Mouse (Mus musculus) lung, embryonic 16.5 days (tissue): Measurements from ENCODE around the gene Ssh3. TPM values are rescaled to one million over a fixed set of nuclear protein-coding genes. Genes with fewer than 3 reads are reported as not detected.

Source experiments
- ATAC-seq: fragments of 200-750 bp; cut with Nextera tagmentation; 2 replicates; pipeline ENCODE4 v1.8.0; 2017; ENCODE audit warnings: low read depth, mild to moderate bottlenecking, moderate library complexity
- H3K27ac ChIP-seq: fragments of 300-500 bp; sonication (generic); 2 replicates; pipeline ENCODE4 v1.5.1; 2014; ENCODE audit warnings: mild to moderate bottlenecking, control low read depth, low read length
- H3K27me3 ChIP-seq: fragments of 300-500 bp; sonication (generic); 2 replicates; pipeline ENCODE4 v1.6.1; 2014; ENCODE audit warnings: low read depth, low read length, mixed read lengths; ENCODE audit not compliant: control insufficient read depth, insufficient read depth
- H3K36me3 ChIP-seq: fragments of 300-500 bp; sonication (generic); 2 replicates; pipeline ENCODE4 v1.6.1; 2014; ENCODE audit warnings: low read length; ENCODE audit not compliant: control insufficient read depth, insufficient read depth
- H3K4me1 ChIP-seq: fragments of 300-500 bp; sonication (generic); replicated peaks from 2 replicates; pipeline ENCODE4 v1.6.1; 2014; ENCODE audit warnings: low read length, mixed read lengths; ENCODE audit not compliant: control insufficient read depth, insufficient read depth
- H3K4me2 ChIP-seq: fragments of 300-500 bp; sonication (generic); 2 replicates; pipeline ENCODE4 v1.6.1; 2014; ENCODE audit warnings: low read depth, low read length, control low read depth
- H3K4me3 ChIP-seq: fragments of 300-500 bp; sonication (generic); 2 replicates; pipeline ENCODE4 v1.5.1; 2014; ENCODE audit warnings: mild to moderate bottlenecking, low read length, control low read depth
- H3K9ac ChIP-seq: fragments of 300-500 bp; sonication (generic); 2 replicates; pipeline ENCODE4 v1.6.1; 2014; ENCODE audit warnings: low read length, control low read depth
- H3K9me3 ChIP-seq: fragments of 300-500 bp; sonication (generic); 2 replicates; pipeline ENCODE4 v1.6.1; 2016; ENCODE audit warnings: low read length; ENCODE audit not compliant: control insufficient read depth
- WGBS: fragments of 180-500 bp; shearing (Covaris S2); extraction: QIAGEN DNeasy Blood & Tissue Kit; methylation state at CpG from one replicate; pipeline ENCODE4 v1.1.7; 2014; 5-methylcytosine and 5-hydroxymethylcytosine counted together
- polyA plus RNA-seq: library from polyadenylated mRNA; unstranded; fragments of >200 nt; fragmentation: Nextera tagmentation; extraction: Ambion mirVana; gene quantifications from 2 replicates; pipeline ENCODE4 v1.2.1, GENCODE M21; 2015

Gene Ssh3
- polyA plus RNA-seq, 1 experiment from 2014 or later, result 21.5 TPM

DNA sequence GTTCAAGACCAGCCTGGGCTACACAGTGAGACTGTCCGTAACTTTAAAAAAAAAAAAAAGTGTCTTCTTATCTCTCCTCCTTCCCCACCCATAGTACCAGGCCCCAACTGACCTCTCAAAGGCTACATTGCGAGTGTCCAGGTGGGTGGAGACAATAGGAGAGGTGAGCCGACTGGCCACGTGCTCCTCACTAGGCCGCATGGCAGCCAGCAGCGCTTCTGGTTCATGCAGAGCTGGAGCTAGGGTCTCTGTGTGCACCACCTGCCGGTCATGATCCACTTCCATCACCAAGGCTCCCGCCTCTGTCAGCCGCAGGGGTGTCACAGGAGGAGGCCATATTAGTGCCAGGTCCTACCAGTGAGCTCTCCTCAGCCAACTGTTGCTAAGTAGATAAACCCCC is 11.4 kb upstream of the Ssh3 start:
- 95% methylated on average over 9 of the region's 9 CpGs for WGBS

DNA sequence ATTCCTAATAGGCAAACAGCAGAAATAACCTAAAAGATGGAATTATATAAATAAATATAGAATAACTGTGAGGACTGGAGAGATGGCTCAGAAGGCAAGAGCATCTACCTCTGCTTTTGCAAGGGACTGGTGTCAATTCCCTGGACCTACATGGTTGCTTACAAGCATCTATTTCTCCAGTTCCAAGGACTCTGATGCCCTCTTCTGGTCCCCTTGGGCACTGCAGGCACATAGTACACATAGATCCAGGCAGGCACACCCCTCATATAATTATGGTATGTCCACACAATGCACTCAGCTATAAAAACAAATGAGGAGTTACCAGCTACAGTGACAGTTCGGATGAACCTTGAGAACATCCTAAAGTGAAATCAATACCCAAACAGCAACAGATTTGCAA is 10.5 kb upstream of the Ssh3 start:
- 90% methylated on average over 1 of the region's 1 CpGs for WGBS
- H3K27me3 ChIP-seq, result peaks cover 3% of the 10 kb centered on the region; the same call in 1 of the 2 replicates
- H3K9ac ChIP-seq, result no peak overlapping the region
- H3K4me3 ChIP-seq, result no peak overlapping the region
- ATAC-seq, result no peak
- H3K9me3 ChIP-seq, result peaks cover 5% of the 10 kb centered on the region
- H3K27ac ChIP-seq, result no peak overlapping the region
- peaks cover 9% of the 10 kb centered on the region; the same call in 1 of the 2 replicates for H3K4me1 ChIP-seq
- H3K4me2 ChIP-seq, result no peak overlapping the region
- no peaks in the 10 kb centered on the region for H3K36me3 ChIP-seq

More for the DNA sequence above, 11.4 kb upstream of the Ssh3 start:
- H3K4me3 ChIP-seq, result no peak overlapping the region
- no peak overlapping the region for H3K4me2 ChIP-seq
- no peak for ATAC-seq
- H3K9ac ChIP-seq, result no peak overlapping the region
- H3K9me3 ChIP-seq, result peaks cover 5% of the 10 kb centered on the region
- peaks cover 3% of the 10 kb centered on the region; the same call in 1 of the 2 replicates for H3K27me3 ChIP-seq
- H3K36me3 ChIP-seq, result no peaks in the 10 kb centered on the region
- peaks cover 9% of the 10 kb centered on the region; the same call in 1 of the 2 replicates for H3K4me1 ChIP-seq
- H3K27ac ChIP-seq, result no peak overlapping the region

GRCm38 (mm10) chr19:4270972-4271371 is 2.0 kb upstream of the Ssh3 start:
- ATAC-seq, result no peak
- no peak overlapping the region for H3K9ac ChIP-seq

DNA sequence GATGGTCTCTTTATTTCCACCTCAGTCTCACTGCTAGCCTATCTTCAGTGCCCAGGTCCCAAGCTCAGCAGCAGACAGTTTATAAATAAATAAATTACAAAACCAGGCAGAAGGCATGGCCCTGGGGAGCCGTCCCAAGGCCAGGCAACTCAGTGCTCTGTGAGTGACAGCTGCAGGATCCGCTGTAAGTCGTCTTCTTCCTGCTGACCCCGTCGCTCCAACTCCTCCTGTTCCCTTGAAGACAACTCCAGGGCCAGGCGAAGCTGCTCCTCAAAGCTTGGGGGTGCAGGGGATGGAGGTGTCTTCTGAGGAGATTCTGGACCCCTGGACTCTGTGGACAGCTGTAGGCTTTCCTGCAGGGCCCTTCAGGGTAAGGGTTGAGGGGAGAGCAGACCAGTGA is 1.2 kb upstream of the Ssh3 start:
- ATAC-seq, result no peak
- no peak overlapping the region for H3K4me2 ChIP-seq
- no peaks in the 10 kb centered on the region for H3K36me3 ChIP-seq
- H3K9me3 ChIP-seq, result no peaks in the 10 kb centered on the region
- H3K4me1 ChIP-seq, result peaks cover 6% of the 10 kb centered on the region; the same call in 1 of the 2 replicates
- H3K9ac ChIP-seq, result no peak overlapping the region
- WGBS, result 54% methylated on average over 6 of the region's 6 CpGs
- no peak overlapping the region for H3K27ac ChIP-seq
- H3K4me3 ChIP-seq, result no peak overlapping the region
- 0 out of 2 replicates have a peak, but pooled peaks cover 2% of the 10 kb centered on the region for H3K27me3 ChIP-seq

More at GRCm38 (mm10) chr19:4270972-4271371, 2.0 kb upstream of the Ssh3 start:
- Histone ChIP-seq H3K27ac (no peak overlapping the region), H3K4me3 (no peak overlapping the region), H3K36me3 (no peaks in the 10 kb centered on the region), H3K4me2 (no peak overlapping the region), H3K27me3 (0 out of 2 replicates have a peak, but pooled peaks cover 2% of the 10 kb centered on the region), H3K9me3 (peaks cover 1% of the 10 kb centered on the region; the same call in 1 of the 2 replicates), H3K4me1 (peaks cover 6% of the 10 kb centered on the region; the same call in 1 of the 2 replicates)
- WGBS, result 95% methylated on average over 11 of the region's 11 CpGs

GRCm38 (mm10) chr19:4265956-4266355 is 3.0 kb downstream of the Ssh3 start:
- 58% methylated on average over 4 of the region's 4 CpGs for WGBS
- H3K9me3 ChIP-seq, result no peaks in the 10 kb centered on the region
- H3K4me3 ChIP-seq, result no peak overlapping the region
- no peak overlapping the region for H3K9ac ChIP-seq
- no peaks in the 10 kb centered on the region for H3K36me3 ChIP-seq
- no peak overlapping the region for H3K27ac ChIP-seq
- H3K4me1 ChIP-seq, result peaks cover 8% of the 10 kb centered on the region; the same call in 1 of the 2 replicates
- H3K4me2 ChIP-seq, result no peak overlapping the region
- no peak for ATAC-seq
- 0 out of 2 replicates have a peak, but pooled peaks cover 2% of the 10 kb centered on the region for H3K27me3 ChIP-seq

GRCm38 (mm10) chr19:4264171-4264780 is 4.7 kb downstream of the Ssh3 start:
- Histone ChIP-seq H3K4me1 (peaks cover 8% of the 10 kb centered on the region; the same call in 1 of the 2 replicates), H3K27me3 (no peaks in the 10 kb centered on the region), H3K36me3 (no peaks in the 10 kb centered on the region), H3K4me2 (no peak overlapping the region), H3K9ac (no peak overlapping the region), H3K27ac (no peak overlapping the region), H3K4me3 (no peak overlapping the region), H3K9me3 (no peaks in the 10 kb centered on the region)
- WGBS, result 91% methylated on average over 6 of the region's 6 CpGs
- ATAC-seq, result no peak

DNA sequence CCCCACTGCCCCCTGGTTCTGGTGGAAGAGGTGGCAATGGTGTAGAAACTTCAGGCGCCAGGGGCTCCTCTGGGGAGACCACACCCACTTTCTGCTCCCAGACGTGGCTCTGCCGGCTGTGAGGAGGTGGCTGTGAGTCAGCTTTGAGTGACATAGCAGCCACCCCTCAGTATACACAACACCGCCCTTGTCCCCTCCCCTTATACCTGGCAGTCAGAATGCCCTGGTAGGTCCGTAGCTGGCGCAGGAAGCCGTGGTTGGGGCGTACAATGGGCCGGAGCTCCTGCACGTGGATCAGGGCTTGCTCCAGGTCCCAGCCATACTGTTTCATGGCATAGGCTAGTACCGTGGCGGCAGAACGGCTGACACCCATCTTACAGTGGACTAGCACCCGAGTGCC is 5.3 kb downstream of the Ssh3 start:
- Histone ChIP-seq H3K4me1 (peaks cover 6% of the 10 kb centered on the region; the same call in 1 of the 2 replicates), H3K4me2 (no peak overlapping the region), H3K27me3 (no peaks in the 10 kb centered on the region), H3K27ac (no peak overlapping the region), H3K36me3 (no peaks in the 10 kb centered on the region), H3K9me3 (no peaks in the 10 kb centered on the region), H3K9ac (no peak overlapping the region), H3K4me3 (no peak overlapping the region)
- 40% methylated on average over 14 of the region's 14 CpGs for WGBS
- peak; percentile 46; the same call in 1 of the 2 replicates for ATAC-seq

DNA sequence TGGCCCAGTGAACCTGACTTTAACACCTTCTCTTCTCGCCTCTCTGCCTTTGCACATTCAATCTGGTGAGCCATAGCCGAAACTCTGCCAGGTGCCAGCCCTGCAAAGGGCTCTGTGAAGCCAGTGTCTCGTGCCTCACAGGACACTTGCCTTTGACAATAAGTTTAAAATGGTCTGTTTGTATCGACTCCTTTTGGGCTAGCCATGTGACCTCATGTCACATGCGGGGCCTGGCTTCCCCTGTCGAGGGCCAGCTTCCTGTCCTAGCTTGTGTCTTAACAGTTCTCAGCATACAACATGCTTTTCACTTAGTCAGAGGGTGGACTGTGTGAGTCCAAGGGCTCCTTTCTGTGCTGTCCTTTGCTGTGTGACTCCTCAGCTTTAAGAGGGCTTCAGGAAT is 6.2 kb downstream of the Ssh3 start:
- no peak for ATAC-seq
- H3K27ac ChIP-seq, result no peak overlapping the region

GRCm38 (mm10) chr19:4261038-4261698 is 7.8 kb downstream of the Ssh3 start:
- Histone ChIP-seq H3K4me3 (no peak overlapping the region), H3K27me3 (no peaks in the 10 kb centered on the region), H3K9me3 (no peaks in the 10 kb centered on the region), H3K27ac (no peak overlapping the region), H3K4me1 (peaks cover 8% of the 10 kb centered on the region), H3K36me3 (no peaks in the 10 kb centered on the region), H3K4me2 (no peak overlapping the region), H3K9ac (no peak overlapping the region)
- no peak for ATAC-seq
- WGBS, result 41% methylated on average over 8 of the region's 8 CpGs

More for the DNA sequence above, 6.2 kb downstream of the Ssh3 start:
- Histone ChIP-seq H3K9me3 (no peaks in the 10 kb centered on the region), H3K4me2 (no peak overlapping the region), H3K4me3 (no peak overlapping the region), H3K4me1 (peaks cover 8% of the 10 kb centered on the region; the same call in 1 of the 2 replicates), H3K9ac (no peak overlapping the region), H3K36me3 (no peaks in the 10 kb centered on the region), H3K27me3 (no peaks in the 10 kb centered on the region)
- 58% methylated on average over 6 of the region's 6 CpGs for WGBS
